Mouse (Mus musculus) MEL (cell line): ENCODE measurements around the gene Acvr1b. TPM values are rescaled to one million over a fixed set of nuclear protein-coding genes. Genes with fewer than 3 reads are reported as not detected.
A peak's percentile ranks its signal among the peaks of the same experiment; 100 is the strongest.

ENCODE experiments used
- DNase-seq: peaks from one replicate; pipeline ENCODE4 v3.0.0; 2011; ENCODE audit warnings: low read depth, low spot score
- H3K27ac ChIP-seq: 2 replicates; pipeline ENCODE4 v1.5.1; 2012; ENCODE audit warnings: low read depth, mild to moderate bottlenecking, control low read depth, low read length, moderate library complexity; ENCODE audit not compliant: control insufficient read depth
- H3K27me3 ChIP-seq, 2 experiments: fragments of 150-350 bp in 1 of 2; sonication (generic) in 1 of 2; 2 replicates each; pipeline ENCODE4 v1.6.1; 2012; ENCODE audit warnings: low read length in 2 of 2, mild to moderate bottlenecking in 2 of 2, improper control_type of control experiment in 1 of 2, moderate library complexity in 1 of 2; ENCODE audit not compliant: insufficient read depth in 2 of 2, control insufficient read depth in 1 of 2
- H3K36me3 ChIP-seq, 2 experiments: 2 replicates each; pipeline ENCODE4 v1.6.1; 2012 to 2014; ENCODE audit warnings: low read length in 2 of 2, improper control_type of control experiment in 1 of 2, inconsistent platforms in 1 of 2, mild to moderate bottlenecking in 1 of 2; ENCODE audit not compliant: insufficient read depth in 2 of 2, control insufficient read depth in 1 of 2
- H3K4me1 ChIP-seq, 2 experiments: fragments of 150-350 bp in 1 of 2; sonication (generic) in 1 of 2; 2 replicates each; pipeline ENCODE4 v1.6.1; 2012; ENCODE audit warnings: low read length in 2 of 2, improper control_type of control experiment in 1 of 2, mild to moderate bottlenecking in 1 of 2; ENCODE audit not compliant: insufficient read depth in 2 of 2, control insufficient read depth in 1 of 2
- H3K4me3 ChIP-seq, 2 experiments: fragments of 150-350 bp in 1 of 2; sonication (generic) in 1 of 2; 2 replicates each; pipeline ENCODE4 v1.5.1; 2012; ENCODE audit warnings: low read depth in 2 of 2, low read length in 2 of 2, mild to moderate bottlenecking in 2 of 2, moderate library complexity in 2 of 2, control low read depth in 1 of 2, improper control_type of control experiment in 1 of 2; ENCODE audit not compliant: control insufficient read depth in 1 of 2, insufficient read depth in 1 of 2
- H3K79me2 ChIP-seq: 2 replicates; pipeline ENCODE4 v1.6.1; 2012; ENCODE audit warnings: mild to moderate bottlenecking, low read length, moderate library complexity; ENCODE audit not compliant: control insufficient read depth, poor library complexity, insufficient read depth
- H3K9ac ChIP-seq: 2 replicates; pipeline ENCODE4 v1.6.1; 2012; ENCODE audit warnings: low read depth, mild to moderate bottlenecking, control low read depth, low read length, moderate library complexity; ENCODE audit not compliant: control insufficient read depth, poor library complexity, severe bottlenecking
- H3K9me3 ChIP-seq: fragments of 150-350 bp; sonication (generic); replicated peaks from 2 replicates; pipeline ENCODE4 v1.6.1; 2012; ENCODE audit warnings: mild to moderate bottlenecking, low read length, improper control_type of control experiment, moderate library complexity; ENCODE audit not compliant: insufficient read depth
- BHLHE40 ChIP-seq: IDR thresholded peaks from 2 replicates; pipeline ENCODE4 v1.6.1; 2012; ENCODE audit warnings: low read depth, mild to moderate bottlenecking, inconsistent platforms, low read length, improper control_type of control experiment, borderline replicate concordance
- E2F4 ChIP-seq: IDR thresholded peaks from 2 replicates; pipeline ENCODE4 v1.6.1; 2011; ENCODE audit warnings: low read depth, low read length, improper control_type of control experiment, borderline replicate concordance
- ELF1 ChIP-seq: IDR thresholded peaks from 2 replicates; pipeline ENCODE4 v1.6.1; 2014; ENCODE audit warnings: low read depth, mild to moderate bottlenecking, inconsistent platforms, low read length, improper control_type of control experiment, moderate library complexity
- EP300 ChIP-seq, 2 experiments: IDR thresholded peaks; 2 replicates each; pipeline ENCODE4 v1.6.1; 2011; ENCODE audit warnings: improper control_type of control experiment in 2 of 2, low read length in 2 of 2, low read depth in 1 of 2, mild to moderate bottlenecking in 1 of 2
- ETS1 ChIP-seq: IDR thresholded peaks from 2 replicates; pipeline ENCODE4 v1.6.1; 2012; ENCODE audit warnings: low read depth, mild to moderate bottlenecking, inconsistent platforms, low read length, improper control_type of control experiment, moderate library complexity
- GATA1 ChIP-seq: IDR thresholded peaks from 2 replicates; pipeline ENCODE4 v1.6.1; 2011; ENCODE audit warnings: low read depth, low read length, improper control_type of control experiment
- HCFC1 ChIP-seq: IDR thresholded peaks from 2 replicates; pipeline ENCODE4 v1.6.1; 2012; ENCODE audit warnings: low read depth, mild to moderate bottlenecking, inconsistent platforms, low read length, improper control_type of control experiment, moderate library complexity
- JUND ChIP-seq: IDR thresholded peaks from 2 replicates; pipeline ENCODE4 v1.6.1; 2011; ENCODE audit warnings: low read depth, mild to moderate bottlenecking, improper control_type of control experiment, low read length
- KAT2A ChIP-seq: conservative IDR thresholded peaks from 2 replicates; pipeline ENCODE4 v1.6.1; 2012; ENCODE audit warnings: low read depth, low read length, improper control_type of control experiment, inconsistent platforms
- MAFK ChIP-seq: IDR thresholded peaks from 2 replicates; pipeline ENCODE4 v1.6.1; 2011; ENCODE audit warnings: low read depth, mild to moderate bottlenecking, low read length, improper control_type of control experiment, borderline replicate concordance
- MAX ChIP-seq: IDR thresholded peaks from 2 replicates; pipeline ENCODE4 v1.6.1; 2011; ENCODE audit warnings: low read length, improper control_type of control experiment
- MAZ ChIP-seq: IDR thresholded peaks from 2 replicates; pipeline ENCODE4 v1.6.1; 2012; ENCODE audit warnings: low read depth, mild to moderate bottlenecking, inconsistent platforms, low read length, improper control_type of control experiment
- MXI1 ChIP-seq: IDR thresholded peaks from 2 replicates; pipeline ENCODE4 v1.6.1; 2011; ENCODE audit warnings: mild to moderate bottlenecking, low read depth, low read length, improper control_type of control experiment
- MYC ChIP-seq: IDR thresholded peaks from 2 replicates; pipeline ENCODE4 v1.6.1; 2011; ENCODE audit warnings: low read depth, mild to moderate bottlenecking, low read length, improper control_type of control experiment, moderate library complexity
- NELFE ChIP-seq: IDR thresholded peaks from 2 replicates; pipeline ENCODE4 v1.6.1; 2011; ENCODE audit warnings: low read depth, low read length, improper control_type of control experiment
- POLR2A ChIP-seq, 2 experiments: IDR thresholded peaks; 2 replicates each; pipeline ENCODE4 v1.6.1; 2011 to 2012; ENCODE audit warnings: low read length in 2 of 2, mild to moderate bottlenecking in 2 of 2, control low read depth in 1 of 2, improper control_type of control experiment in 1 of 2, low read depth in 1 of 2, moderate library complexity in 1 of 2; ENCODE audit not compliant: control insufficient read depth in 1 of 2, insufficient read depth in 1 of 2, poor library complexity in 1 of 2
- POLR2AphosphoS2 ChIP-seq: IDR thresholded peaks from 2 replicates; pipeline ENCODE4 v1.6.1; 2011; ENCODE audit warnings: low read length, improper control_type of control experiment
- POLR2AphosphoS5 ChIP-seq: IDR thresholded peaks from 2 replicates; pipeline ENCODE4 v1.6.1; 2012; ENCODE audit warnings: low read depth, borderline replicate concordance, mild to moderate bottlenecking, inconsistent platforms, low read length, moderate library complexity, mixed read lengths
- RAD21 ChIP-seq: IDR thresholded peaks from 2 replicates; pipeline ENCODE4 v1.6.1; 2011; ENCODE audit warnings: mild to moderate bottlenecking, low read depth, low read length, improper control_type of control experiment
- RCOR1 ChIP-seq: IDR thresholded peaks from 2 replicates; pipeline ENCODE4 v1.6.1; 2012; ENCODE audit warnings: low read depth, mild to moderate bottlenecking, inconsistent platforms, low read length, improper control_type of control experiment
- SIN3A ChIP-seq: IDR thresholded peaks from 2 replicates; pipeline ENCODE4 v1.6.1; 2012; ENCODE audit warnings: low read length, improper control_type of control experiment, inconsistent platforms
- TBP ChIP-seq: IDR thresholded peaks from 2 replicates; pipeline ENCODE4 v1.8.0; 2011; ENCODE audit warnings: low read depth, low read length, improper control_type of control experiment
- TCF12 ChIP-seq: IDR thresholded peaks from 2 replicates; pipeline ENCODE4 v1.6.1; 2014; ENCODE audit warnings: low read depth, mild to moderate bottlenecking, inconsistent platforms, low read length, improper control_type of control experiment, moderate library complexity
- UBTF ChIP-seq: IDR thresholded peaks from 2 replicates; pipeline ENCODE4 v1.6.1; 2012; ENCODE audit warnings: low read depth, mild to moderate bottlenecking, inconsistent platforms, low read length, improper control_type of control experiment, moderate library complexity, borderline replicate concordance; ENCODE audit not compliant: insufficient read depth
- USF1 ChIP-seq: IDR thresholded peaks from 2 replicates; pipeline ENCODE4 v1.6.1; 2014; ENCODE audit warnings: low read depth, mild to moderate bottlenecking, inconsistent platforms, low read length, improper control_type of control experiment, moderate library complexity
- USF2 ChIP-seq, 2 experiments: IDR thresholded peaks; 2 replicates each; pipeline ENCODE4 v1.6.1; 2011 to 2012; ENCODE audit warnings: improper control_type of control experiment in 2 of 2, low read length in 2 of 2, borderline replicate concordance in 1 of 2, inconsistent platforms in 1 of 2, low read depth in 1 of 2, mild to moderate bottlenecking in 1 of 2; ENCODE audit not compliant: insufficient read depth in 1 of 2
- ZC3H11A ChIP-seq: IDR thresholded peaks from 2 replicates; pipeline ENCODE4 v1.6.1; 2012; ENCODE audit warnings: low read depth, mild to moderate bottlenecking, inconsistent platforms, low read length, improper control_type of control experiment
- ZKSCAN1 ChIP-seq: IDR thresholded peaks from 2 replicates; pipeline ENCODE4 v1.6.1; 2012; ENCODE audit warnings: low read depth, mild to moderate bottlenecking, inconsistent platforms, low read length, improper control_type of control experiment, moderate library complexity
- ZMIZ1 ChIP-seq: IDR thresholded peaks from 2 replicates; pipeline ENCODE4 v1.6.1; 2012; ENCODE audit warnings: low read depth, mild to moderate bottlenecking, inconsistent platforms, low read length, improper control_type of control experiment, moderate library complexity
- polyA plus RNA-seq, 2 experiments: library from polyadenylated mRNA; stranded (reverse) in 1 of 2; unstranded in 1 of 2; fragments of >175 nt in 1 of 2; fragments of >200 nt in 1 of 2; gene quantifications; 2 replicates each; pipeline versions ENCODE4 v1.2.1 to v1.2.4; 2012; ENCODE audit warnings: low replicate concordance in 2 of 2, low read depth in 1 of 2; ENCODE audit not compliant: insufficient read length in 2 of 2, insufficient read depth in 1 of 2, missing spikeins in 1 of 2
- total RNA-seq: library from RNA; depleted of rRNA; stranded (reverse); fragments of 300-350 nt; gene quantifications from 2 replicates; pipeline ENCODE4 v1.2.3, GENCODE M21; 2012

Gene Acvr1b
- total and polyA plus RNA-seq, 3 experiments: 10.4 to 13.2 TPM; not detected in 1

DNA sequence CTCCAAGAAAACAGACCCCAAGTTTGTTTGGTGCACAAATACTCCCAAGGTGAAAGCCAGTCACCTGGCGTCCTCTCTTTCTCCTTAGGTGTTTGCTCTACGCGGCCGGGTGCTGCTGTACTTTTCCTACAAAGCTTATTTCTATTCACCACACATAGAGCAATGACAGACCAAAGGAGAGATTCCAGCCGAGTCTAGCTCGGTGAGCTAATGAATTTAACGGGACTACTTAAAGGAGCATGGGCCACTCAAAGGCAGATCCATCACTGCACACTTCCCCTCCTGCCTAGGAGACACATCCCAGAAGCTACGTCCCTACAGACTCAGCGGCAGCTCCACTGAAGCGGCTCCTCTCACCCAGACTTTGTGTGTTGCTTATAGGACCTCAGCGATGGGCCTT is 6.3 kb upstream of the Acvr1b start:
- no peaks in the 10 kb centered on the region for H3K9me3 ChIP-seq
- no peaks in the 10 kb centered on the region for H3K79me2 ChIP-seq
- no peak for DNase-seq
- H3K4me3 ChIP-seq: no peak overlapping the region
- TF ChIP-seq GATA1: no peak
- no peak for TF ChIP-seq MXI1
- no peak for TF ChIP-seq SIN3A
- no peak for TF ChIP-seq BHLHE40
- no peak for TF ChIP-seq ZMIZ1
- no peak for TF ChIP-seq MAX
- no peak for TF ChIP-seq POLR2AphosphoS5
- TF ChIP-seq USF2 (IDR thresholded peaks at IDR 0.05; ENCODE audit: borderline replicate concordance in 1 of 2, insufficient read depth in 1 of 2, low read depth in 1 of 2, low read length in 2 of 2): no peak
- TF ChIP-seq TBP: no peak
- no peaks in the 10 kb centered on the region for H3K27me3 ChIP-seq
- H3K9ac ChIP-seq: no peak overlapping the region
- peaks cover 0 to 63% of the 10 kb centered on the region in 2 experiments; a peak in 2 of 4 replicates for H3K36me3 ChIP-seq
- H3K27ac ChIP-seq: no peak overlapping the region
- H3K4me1 ChIP-seq: peaks cover 50 to 51% of the 10 kb centered on the region in 2 experiments

DNA sequence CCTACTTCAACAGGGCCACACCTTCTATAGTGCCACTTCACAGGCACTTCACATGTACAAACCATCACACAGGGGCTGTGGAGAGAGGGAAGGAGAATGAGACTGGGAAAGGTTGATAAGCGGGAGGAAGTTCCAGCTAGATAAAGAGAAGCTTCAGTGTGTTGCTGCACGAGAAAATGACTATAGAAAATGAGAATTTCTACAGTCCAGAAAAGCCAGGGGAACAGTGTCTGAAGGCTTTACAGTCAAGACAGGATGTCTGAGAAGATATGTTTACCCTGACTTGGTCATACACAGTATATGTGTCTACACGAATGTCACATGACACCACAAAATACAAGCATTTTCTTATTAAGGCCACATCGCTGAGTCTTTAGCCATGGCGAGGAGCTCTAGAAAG is 4.0 kb upstream of the Acvr1b start:
- no peaks in the 10 kb centered on the region for H3K9me3 ChIP-seq
- peaks cover 0 to 63% of the 10 kb centered on the region in 2 experiments; a peak in 2 of 4 replicates for H3K36me3 ChIP-seq
- H3K4me1 ChIP-seq: peaks cover 46 to 48% of the 10 kb centered on the region in 2 experiments
- peak overlapping the region; percentile 52 for H3K9ac ChIP-seq
- no peaks in the 10 kb centered on the region for H3K27me3 ChIP-seq
- peak overlapping the region; percentile 16 to 25 for H3K4me3 ChIP-seq
- H3K27ac ChIP-seq: peak overlapping the region; percentile 96
- peak; percentile 91 for DNase-seq
- peaks cover 11% of the 10 kb centered on the region for H3K79me2 ChIP-seq
- no peak for TF ChIP-seq RAD21
- 0 out of 2 replicates have a peak, but pooled peaks have one; percentile 31 for TF ChIP-seq KAT2A
- no peak for TF ChIP-seq UBTF
- TF ChIP-seq E2F4: no peak
- TF ChIP-seq ELF1: no peak
- peak in 1 of 2 experiments; percentile 52; a peak in 1 of 4 replicates for TF ChIP-seq POLR2A (IDR thresholded peaks at IDR 0.05; ENCODE audit: control insufficient read depth in 1 of 2, insufficient read depth in 1 of 2, low read depth in 1 of 2, low read length in 2 of 2, poor library complexity in 1 of 2)
- TF ChIP-seq EP300 (IDR thresholded peaks at IDR 0.05; ENCODE audit: low read depth in 1 of 2, low read length in 2 of 2): peak; percentile 96 to 98
- 0 out of 2 replicates have a peak, but pooled peaks have one; percentile 18 for TF ChIP-seq ZMIZ1
- peak; percentile 93; the same call in 1 of the 2 replicates for TF ChIP-seq MYC
- TF ChIP-seq ETS1: peak; percentile 92
- peak; percentile 73 for TF ChIP-seq HCFC1
- peak; percentile 59; the same call in 1 of the 2 replicates for TF ChIP-seq ZKSCAN1
- peak; percentile 84 for TF ChIP-seq JUND
- no peak for TF ChIP-seq ZC3H11A
- peak; percentile 64; the same call in 1 of the 2 replicates for TF ChIP-seq MXI1
- peak; percentile 76 for TF ChIP-seq USF1
- peak; percentile 93 for TF ChIP-seq BHLHE40
- TF ChIP-seq GATA1: peak; percentile 98
- no peak for TF ChIP-seq POLR2AphosphoS2
- peak; percentile 90; the same call in 1 of the 2 replicates for TF ChIP-seq MAZ
- TF ChIP-seq USF2 (IDR thresholded peaks at IDR 0.05; ENCODE audit: borderline replicate concordance in 1 of 2, insufficient read depth in 1 of 2, low read depth in 1 of 2, low read length in 2 of 2): peak in 1 of 2 experiments; percentile 6; a peak in 1 of 4 replicates
- peak; percentile 83 for TF ChIP-seq MAX
- peak; percentile 92 for TF ChIP-seq TCF12
- TF ChIP-seq TBP: peak; percentile 76
- TF ChIP-seq RCOR1: peak; percentile 92
- no peak for TF ChIP-seq POLR2AphosphoS5
- no peak; the same call in 1 of the 2 replicates for TF ChIP-seq NELFE
- peak; percentile 84 for TF ChIP-seq SIN3A
- peak; percentile 58; the same call in 1 of the 2 replicates for TF ChIP-seq MAFK
